Mouse (Mus musculus): ENCODE results near the gene Rita1.

The Rita1 gene

GRCm38 (mm10) chr5:120570289-120570897 lies 42.0 kb downstream of the Rita1 start:
- DNase-seq, result no peak

DNA sequence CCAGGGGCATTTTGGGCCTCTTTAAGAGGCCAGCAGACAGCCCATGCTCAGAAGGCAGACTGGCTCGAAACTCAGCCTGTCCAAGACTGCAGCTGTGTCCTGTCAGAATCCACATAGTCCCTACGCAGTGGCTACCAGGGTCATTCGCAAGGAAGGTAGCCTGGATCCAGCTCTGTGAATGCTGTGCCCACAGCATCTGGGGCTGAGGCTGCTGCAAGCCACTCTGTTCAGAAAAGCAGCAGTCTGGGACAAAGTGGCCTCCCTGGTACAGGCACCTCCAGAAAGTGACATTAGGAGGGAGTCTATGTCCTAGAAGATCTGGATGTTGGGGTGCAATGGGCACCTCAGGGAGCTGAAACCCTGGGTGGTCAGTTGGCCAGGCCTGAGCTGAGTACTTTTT lies 42.6 kb downstream of the Rita1 start:
- no peak for DNase-seq

- no peak for DNase-seq
Observed at GRCm38 (mm10) chr5:120568964-120569363, 43.4 kb downstream of the Rita1 start.

- DNase-seq, result no peak
Observed at GRCm38 (mm10) chr5:120568336-120568768, 44.0 kb downstream of the Rita1 start.

GRCm38 (mm10) chr5:120567761-120568211 lies 44.6 kb downstream of the Rita1 start:
- DNase-seq, result no peak

GRCm38 (mm10) chr5:120567253-120567701 lies 45.1 kb downstream of the Rita1 start:
- peak; percentile 84 for DNase-seq

GRCm38 (mm10) chr5:120566681-120567252 lies 45.6 kb downstream of the Rita1 start:
- DNase-seq, result no peak

DNA sequence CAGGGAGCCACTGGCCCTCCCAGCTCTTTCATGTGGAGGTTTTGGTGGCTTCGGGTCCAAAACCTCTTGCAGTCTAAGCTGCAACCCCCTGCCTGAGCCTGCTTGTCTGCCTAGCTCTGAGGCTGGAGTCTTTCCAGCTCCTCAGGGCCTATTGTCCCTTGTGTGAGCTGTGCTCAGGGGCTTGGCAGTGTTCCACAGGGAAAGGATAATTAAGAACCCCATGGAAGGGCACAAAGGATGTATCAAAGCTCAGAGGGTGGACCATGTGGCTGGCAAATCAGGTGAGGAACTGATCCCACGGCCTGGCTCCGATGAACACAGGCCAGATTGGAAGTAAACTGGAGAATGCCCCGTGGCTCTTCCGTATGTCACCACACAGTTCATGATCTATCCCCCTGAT lies 46.3 kb downstream of the Rita1 start:
- peak; percentile 79 for DNase-seq

- no peak for DNase-seq
Observed at GRCm38 (mm10) chr5:120565171-120565905, 47.1 kb downstream of the Rita1 start.

DNA sequence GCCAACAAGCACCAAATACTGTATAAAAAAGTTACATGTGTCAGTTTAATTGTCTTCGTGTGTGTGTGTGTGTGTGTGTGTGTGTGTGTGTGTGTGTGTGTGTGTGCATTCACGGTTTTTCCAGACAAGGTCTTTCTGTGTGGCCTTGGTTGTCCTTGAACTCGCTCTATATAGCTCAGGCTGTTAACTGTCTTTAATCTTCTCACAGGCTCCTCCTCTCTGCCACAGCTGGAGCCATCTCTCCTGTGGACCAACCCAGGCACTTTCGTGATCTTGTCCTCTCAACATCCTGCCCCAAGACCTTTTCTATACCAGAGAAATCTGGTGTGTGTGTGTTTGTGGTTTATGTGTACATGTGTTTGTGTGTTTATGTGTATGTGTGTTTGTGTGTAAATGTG lies 48.5 kb downstream of the Rita1 start:
- DNase-seq, result no peak

DNA sequence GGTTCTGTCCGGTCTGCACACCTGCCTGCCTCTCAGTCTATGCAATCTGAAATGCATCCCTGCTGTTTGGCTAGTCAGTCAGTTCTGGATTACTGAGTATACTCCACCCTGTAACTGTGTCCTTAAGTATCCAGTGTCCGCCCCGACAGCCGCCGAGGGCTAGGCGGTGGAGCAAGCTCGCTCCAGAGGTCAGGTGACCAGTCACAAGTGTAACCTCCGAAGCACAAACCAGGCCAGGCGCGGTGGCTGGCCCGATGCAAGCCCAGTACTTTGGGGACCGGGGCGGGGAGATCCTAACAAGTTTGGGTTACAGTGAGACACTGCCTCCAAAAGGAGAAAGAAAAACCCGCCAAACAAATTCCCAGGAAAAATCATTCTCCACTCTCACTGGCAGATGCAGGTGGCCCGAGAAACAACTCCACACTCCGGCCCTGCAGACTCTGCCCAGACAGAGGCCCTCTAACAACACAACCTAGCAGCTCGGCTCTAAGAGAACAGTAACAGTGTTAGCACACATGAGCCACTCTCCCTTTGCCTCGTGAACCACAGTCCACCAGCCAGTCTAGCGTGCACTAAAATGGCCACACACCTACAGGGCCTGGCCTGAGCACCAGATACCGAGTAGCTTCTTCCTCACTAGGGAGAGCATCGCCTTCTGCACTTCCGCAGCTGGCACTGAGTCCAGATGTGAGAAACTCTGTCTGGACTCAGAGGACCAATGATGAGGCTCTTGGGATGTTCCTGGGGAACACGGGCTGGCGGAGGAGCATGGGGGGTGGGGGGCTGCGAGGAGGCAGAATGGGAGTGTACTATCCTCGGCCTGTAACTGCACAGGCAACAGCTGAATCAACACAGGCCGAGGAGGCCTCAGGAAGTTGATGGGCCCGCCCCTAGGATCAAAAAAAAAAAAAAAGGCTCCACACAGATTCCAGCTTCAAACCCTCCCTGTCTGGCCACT lies 49.2 kb downstream of the Rita1 start:
- DNase-seq, result peak; percentile 84

- DNase-seq, result peak; percentile 89
Observed at GRCm38 (mm10) chr5:120560616-120561311, 51.6 kb downstream of the Rita1 start.

DNA sequence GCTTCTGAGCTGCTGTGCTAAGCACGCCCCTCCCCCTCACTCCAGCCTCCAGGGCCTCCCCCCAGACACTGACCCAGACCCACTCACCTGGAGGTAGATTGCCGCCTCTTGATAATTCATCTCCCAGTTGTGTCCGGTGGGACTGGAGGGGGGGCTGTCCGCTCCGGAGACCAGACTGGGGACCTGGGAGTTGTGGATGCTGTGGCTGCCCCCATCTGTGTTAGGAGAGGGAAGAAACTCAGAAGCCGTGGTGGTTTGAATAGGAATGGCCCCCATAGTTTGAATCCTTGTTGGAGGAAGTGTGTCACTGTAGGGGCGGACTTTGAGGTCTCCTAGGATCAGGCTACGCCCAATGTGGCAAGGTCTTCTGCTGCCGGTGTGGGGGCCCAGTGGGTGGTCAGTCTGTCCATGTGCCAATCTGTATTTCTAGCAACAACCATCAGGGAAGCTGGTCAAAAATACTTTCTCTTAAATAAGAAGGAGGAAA lies 52.2 kb downstream of the Rita1 start:
- peak; percentile 50 for DNase-seq

- no peak for DNase-seq
Observed at GRCm38 (mm10) chr5:120558762-120559161, 53.6 kb downstream of the Rita1 start.

DNA sequence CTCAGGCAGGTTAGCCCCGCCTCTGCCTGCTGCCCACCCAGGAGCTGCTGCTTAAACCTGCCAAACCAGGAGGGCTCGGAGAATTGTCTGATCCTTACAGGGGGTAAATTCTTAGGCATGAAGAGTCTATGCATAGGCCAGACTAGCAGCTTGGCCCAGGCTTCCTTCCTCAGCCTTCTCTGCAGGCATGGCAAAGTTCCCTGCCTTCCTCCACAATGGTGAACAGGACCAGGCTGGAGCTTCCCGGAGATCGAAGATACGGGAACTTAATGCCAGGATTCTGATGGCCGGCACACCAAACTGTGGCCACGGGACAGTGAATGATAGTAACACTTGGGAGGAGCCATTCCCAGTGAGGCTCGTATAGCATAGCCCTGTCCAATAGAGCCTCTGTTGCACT lies 54.3 kb downstream of the Rita1 start:
- DNase-seq, result no peak

DNA sequence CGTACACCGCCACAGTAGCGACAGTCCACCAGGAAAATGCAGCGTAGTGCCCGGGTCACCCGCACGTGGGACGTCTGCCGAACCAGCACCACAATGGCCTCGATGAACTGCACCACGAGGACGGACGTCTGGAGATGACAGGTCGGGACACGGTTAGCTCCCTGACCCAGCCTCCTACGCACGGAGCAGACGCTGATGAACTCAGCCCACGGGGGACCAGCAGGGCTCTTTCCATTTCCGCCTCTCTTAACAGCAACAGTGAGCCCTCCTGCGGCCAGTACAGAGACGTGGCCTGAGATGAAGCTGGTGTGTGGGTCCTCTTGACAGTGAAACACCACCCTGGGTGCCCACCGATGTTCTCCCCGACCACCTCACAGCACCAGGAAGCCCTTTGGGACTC lies 56.5 kb downstream of the Rita1 start:
- peak; percentile 41 for DNase-seq

- no peak for DNase-seq
Observed at GRCm38 (mm10) chr5:120550673-120551072, 61.7 kb downstream of the Rita1 start.

- peak; percentile 47 for DNase-seq
Observed at GRCm38 (mm10) chr5:120550137-120550536, 62.3 kb downstream of the Rita1 start.

- DNase-seq, result no peak
Observed at GRCm38 (mm10) chr5:120548236-120548850, 64.0 kb downstream of the Rita1 start.

Measured in kidney, postnatal 10 days (tissue).